Mouse (Mus musculus) stomach, embryonic 16.5 days (tissue): ENCODE data around the gene Cnksr3. TPM values are rescaled to one million over a fixed set of nuclear protein-coding genes. Genes with fewer than 3 reads are reported as not detected.

ENCODE experiments used
- ATAC-seq: fragments of 200-750 bp; cut with Nextera tagmentation; 2 replicates; pipeline ENCODE4 v1.8.0; 2017; ENCODE audit warnings: moderate number of reproducible peaks, moderate TSS enrichment; ENCODE audit not compliant: insufficient read depth, low FRiP score
- H3K27ac ChIP-seq: fragments of 300-500 bp; sonication (generic); 2 replicates; pipeline ENCODE4 v1.5.1; 2014; ENCODE audit warnings: low read length
- H3K27me3 ChIP-seq: fragments of 300-500 bp; sonication (generic); 2 replicates; pipeline ENCODE4 v1.6.1; 2014; ENCODE audit warnings: low read length, control low read depth, mixed read lengths; ENCODE audit not compliant: control insufficient read depth, insufficient read depth
- H3K36me3 ChIP-seq: fragments of 300-500 bp; sonication (generic); 2 replicates; pipeline ENCODE4 v1.6.1; 2014; ENCODE audit warnings: low read length; ENCODE audit not compliant: control insufficient read depth, insufficient read depth
- H3K4me1 ChIP-seq: fragments of 300-500 bp; sonication (generic); 2 replicates; pipeline ENCODE4 v1.6.1; 2014; ENCODE audit warnings: low read length, control low read depth, mixed read lengths; ENCODE audit not compliant: control insufficient read depth, insufficient read depth
- H3K4me2 ChIP-seq: fragments of 300-500 bp; sonication (generic); 2 replicates; pipeline ENCODE4 v1.6.1; 2014; ENCODE audit warnings: low read depth, low read length, mixed read lengths
- H3K4me3 ChIP-seq: fragments of 300-500 bp; sonication (generic); replicated peaks from 2 replicates; pipeline ENCODE4 v1.5.1; 2014; ENCODE audit warnings: mild to moderate bottlenecking, low read length
- H3K9ac ChIP-seq: fragments of 300-500 bp; sonication (generic); 2 replicates; pipeline ENCODE4 v1.6.1; 2014; ENCODE audit warnings: low read length
- H3K9me3 ChIP-seq: fragments of 300-500 bp; sonication (generic); replicated peaks from 2 replicates; pipeline ENCODE4 v1.6.1; 2016; ENCODE audit warnings: low read length, control low read depth; ENCODE audit not compliant: control insufficient read depth
- WGBS: fragments of 180-500 bp; shearing (Covaris S2); extraction: QIAGEN DNeasy Blood & Tissue Kit; methylation state at CpG from one replicate; pipeline ENCODE4 v1.1.7; 2014; 5-methylcytosine and 5-hydroxymethylcytosine counted together
- polyA plus RNA-seq: library from polyadenylated mRNA; unstranded; fragments of >200 nt; fragmentation: Nextera tagmentation; extraction: Ambion mirVana; gene quantifications from 2 replicates; pipeline ENCODE4 v1.2.1, GENCODE M21; 2015

The Cnksr3 gene
- polyA plus RNA-seq, 1 experiment from 2014 or later, result 14.8 TPM

DNA sequence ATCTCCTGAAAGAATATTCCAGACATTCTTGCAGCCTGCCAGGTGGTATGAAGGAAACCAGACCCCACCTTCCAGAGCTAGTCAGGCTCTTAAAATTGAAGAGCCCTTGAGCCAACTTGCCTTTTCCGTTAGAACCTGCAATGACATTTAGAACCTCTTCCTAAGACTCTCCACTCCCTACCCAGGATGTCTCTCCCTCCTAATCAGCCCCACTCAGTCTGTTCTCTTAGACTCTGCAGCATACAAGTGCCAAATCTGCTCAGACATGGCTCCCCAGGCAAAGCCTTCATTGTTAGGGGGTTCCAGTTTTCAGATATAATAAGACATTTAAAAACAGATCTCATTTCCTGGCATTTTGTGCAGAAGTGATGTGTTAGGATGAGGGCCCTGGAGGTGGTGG lies 108.2 kb downstream of the Cnksr3 start:
- Histone ChIP-seq H3K36me3 (no peaks in the 10 kb centered on the region), H3K9ac (no peak overlapping the region), H3K9me3 (no peaks in the 10 kb centered on the region), H3K27ac (no peak overlapping the region), H3K27me3 (no peaks in the 10 kb centered on the region), H3K4me1 (no peaks in the 10 kb centered on the region), H3K4me3 (no peak overlapping the region), H3K4me2 (no peak overlapping the region)
- no peak for ATAC-seq
- WGBS, result 62% methylated on average over 1 of the region's 1 CpGs

DNA sequence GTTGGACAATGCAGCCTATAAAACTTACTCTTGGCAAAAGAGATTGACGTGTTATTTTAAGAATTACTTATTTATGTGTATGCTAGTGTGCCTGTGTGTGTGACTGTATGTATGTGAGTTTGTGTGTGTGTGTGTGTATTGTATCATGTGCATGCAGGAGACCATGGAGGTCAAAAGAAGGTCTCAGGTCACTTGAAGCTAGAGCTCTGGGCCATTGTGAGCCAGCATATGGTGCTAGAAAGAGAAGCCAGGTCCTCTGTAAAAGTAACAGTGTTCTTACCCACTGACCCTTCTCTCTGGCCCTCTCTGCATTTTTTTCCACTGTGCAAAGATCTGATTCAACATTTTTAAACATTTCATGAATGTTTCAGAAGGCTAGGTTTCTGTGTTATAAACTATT lies 134.1 kb downstream of the Cnksr3 start:
- WGBS, result 79% methylated on average over 1 of the region's 1 CpGs
- H3K4me2 ChIP-seq, result no peak overlapping the region
- H3K27ac ChIP-seq, result no peak overlapping the region
- no peaks in the 10 kb centered on the region for H3K9me3 ChIP-seq
- peaks cover 9% of the 10 kb centered on the region; the same call in 1 of the 2 replicates for H3K4me1 ChIP-seq
- no peaks in the 10 kb centered on the region for H3K27me3 ChIP-seq
- no peak overlapping the region for H3K9ac ChIP-seq
- ATAC-seq, result no peak
- no peak overlapping the region for H3K4me3 ChIP-seq
- no peaks in the 10 kb centered on the region for H3K36me3 ChIP-seq

GRCm38 (mm10) chr10:7077389-7077808 lies 134.6 kb downstream of the Cnksr3 start:
- Histone ChIP-seq H3K9me3 (no peaks in the 10 kb centered on the region), H3K36me3 (no peaks in the 10 kb centered on the region), H3K4me1 (peaks cover 9% of the 10 kb centered on the region; the same call in 1 of the 2 replicates), H3K27me3 (no peaks in the 10 kb centered on the region), H3K4me3 (no peak overlapping the region), H3K4me2 (peak overlapping the region; percentile 19; the same call in 1 of the 2 replicates), H3K9ac (no peak overlapping the region; the same call in 1 of the 2 replicates), H3K27ac (peak overlapping the region; percentile 60; the same call in 1 of the 2 replicates)
- WGBS, result 33% methylated on average over 7 of the region's 7 CpGs
- no peak for ATAC-seq

- peak overlapping the region; percentile 30 for H3K4me2 ChIP-seq
- peak; percentile 76 for ATAC-seq
- peaks cover 9% of the 10 kb centered on the region; the same call in 1 of the 2 replicates for H3K4me1 ChIP-seq
- no peaks in the 10 kb centered on the region for H3K36me3 ChIP-seq
- no peaks in the 10 kb centered on the region for H3K27me3 ChIP-seq
- peak overlapping the region; percentile 22; the same call in 1 of the 2 replicates for H3K9ac ChIP-seq
- no peaks in the 10 kb centered on the region for H3K9me3 ChIP-seq
- H3K27ac ChIP-seq, result peak overlapping the region; percentile 84
- 25% methylated on average over 7 of the region's 8 CpGs for WGBS
- peak overlapping the region; percentile 14; the same call in 1 of the 2 replicates for H3K4me3 ChIP-seq
Measured at GRCm38 (mm10) chr10:7076662-7077211, 135.3 kb downstream of the Cnksr3 start.

DNA sequence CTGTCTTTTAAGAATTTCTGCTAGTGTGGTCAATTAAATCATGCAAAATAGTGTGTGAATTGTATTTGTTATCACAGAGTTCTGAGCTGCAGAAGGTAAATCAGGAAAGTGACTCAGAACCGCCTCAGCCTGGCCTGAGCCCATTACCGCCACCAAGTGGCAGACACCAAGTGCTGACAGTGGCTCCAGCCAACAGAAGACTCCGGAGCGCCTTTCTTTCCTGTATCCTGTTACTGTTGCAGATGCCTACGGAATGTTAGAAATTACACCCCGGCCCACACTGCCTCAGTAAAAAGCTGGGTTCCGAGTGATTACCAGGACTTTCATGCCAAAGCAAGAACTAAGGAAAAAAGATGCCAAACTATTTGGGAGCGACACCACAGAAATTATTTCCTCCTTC lies 135.8 kb downstream of the Cnksr3 start:
- H3K9me3 ChIP-seq, result no peaks in the 10 kb centered on the region
- H3K36me3 ChIP-seq, result no peaks in the 10 kb centered on the region
- H3K27me3 ChIP-seq, result no peaks in the 10 kb centered on the region
- peak overlapping the region; percentile 30 for H3K4me2 ChIP-seq
- peaks cover 9% of the 10 kb centered on the region; the same call in 1 of the 2 replicates for H3K4me1 ChIP-seq
- peak overlapping the region; percentile 14; the same call in 1 of the 2 replicates for H3K4me3 ChIP-seq
- WGBS, result 9% methylated on average over 8 of the region's 8 CpGs
- peak overlapping the region; percentile 22; the same call in 1 of the 2 replicates for H3K9ac ChIP-seq
- ATAC-seq, result peak; percentile 78
- peak overlapping the region; percentile 84 for H3K27ac ChIP-seq

- Histone ChIP-seq H3K4me1 (peaks cover 11% of the 10 kb centered on the region; the same call in 1 of the 2 replicates), H3K4me2 (no peak overlapping the region), H3K9ac (no peak overlapping the region), H3K27ac (no peak overlapping the region), H3K36me3 (no peaks in the 10 kb centered on the region), H3K27me3 (no peaks in the 10 kb centered on the region), H3K9me3 (no peaks in the 10 kb centered on the region), H3K4me3 (no peak overlapping the region)
- ATAC-seq, result no peak
- WGBS, result 78% methylated on average over 2 of the region's 2 CpGs
Measured at GRCm38 (mm10) chr10:7075661-7076060, 136.4 kb downstream of the Cnksr3 start.

- H3K4me3 ChIP-seq, result no peak overlapping the region
- no peak overlapping the region for H3K4me2 ChIP-seq
- no peak for ATAC-seq
- H3K4me1 ChIP-seq, result peaks cover 12% of the 10 kb centered on the region; the same call in 1 of the 2 replicates
- H3K9me3 ChIP-seq, result no peaks in the 10 kb centered on the region
- H3K27me3 ChIP-seq, result no peaks in the 10 kb centered on the region
- 87% methylated on average over 2 of the region's 2 CpGs for WGBS
- no peak overlapping the region for H3K27ac ChIP-seq
- no peaks in the 10 kb centered on the region for H3K36me3 ChIP-seq
- no peak overlapping the region for H3K9ac ChIP-seq
Measured at GRCm38 (mm10) chr10:7074231-7074630, 137.8 kb downstream of the Cnksr3 start.

DNA sequence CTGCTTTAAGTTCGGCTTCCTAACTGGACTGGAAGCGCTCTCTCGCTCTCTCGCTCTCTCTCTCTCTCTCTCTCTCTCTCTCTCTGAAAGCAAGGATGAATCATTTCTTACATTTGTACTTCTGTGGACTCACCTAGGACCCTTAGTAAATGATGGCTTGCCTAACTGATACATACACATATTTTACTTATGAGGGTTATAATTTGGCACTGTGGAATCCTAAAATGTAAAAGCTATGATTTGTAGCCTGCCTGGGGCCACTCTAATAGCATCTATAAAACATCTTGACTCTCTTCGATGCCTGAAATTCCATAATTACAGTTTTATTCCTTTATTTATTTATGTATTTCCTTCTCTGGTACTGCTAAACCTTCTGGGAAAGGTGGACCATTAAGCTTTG lies 141.1 kb downstream of the Cnksr3 start:
- ATAC-seq, result no peak
- 0 out of 2 replicates have a peak, but pooled peaks cover 3% of the 10 kb centered on the region for H3K4me1 ChIP-seq

DNA sequence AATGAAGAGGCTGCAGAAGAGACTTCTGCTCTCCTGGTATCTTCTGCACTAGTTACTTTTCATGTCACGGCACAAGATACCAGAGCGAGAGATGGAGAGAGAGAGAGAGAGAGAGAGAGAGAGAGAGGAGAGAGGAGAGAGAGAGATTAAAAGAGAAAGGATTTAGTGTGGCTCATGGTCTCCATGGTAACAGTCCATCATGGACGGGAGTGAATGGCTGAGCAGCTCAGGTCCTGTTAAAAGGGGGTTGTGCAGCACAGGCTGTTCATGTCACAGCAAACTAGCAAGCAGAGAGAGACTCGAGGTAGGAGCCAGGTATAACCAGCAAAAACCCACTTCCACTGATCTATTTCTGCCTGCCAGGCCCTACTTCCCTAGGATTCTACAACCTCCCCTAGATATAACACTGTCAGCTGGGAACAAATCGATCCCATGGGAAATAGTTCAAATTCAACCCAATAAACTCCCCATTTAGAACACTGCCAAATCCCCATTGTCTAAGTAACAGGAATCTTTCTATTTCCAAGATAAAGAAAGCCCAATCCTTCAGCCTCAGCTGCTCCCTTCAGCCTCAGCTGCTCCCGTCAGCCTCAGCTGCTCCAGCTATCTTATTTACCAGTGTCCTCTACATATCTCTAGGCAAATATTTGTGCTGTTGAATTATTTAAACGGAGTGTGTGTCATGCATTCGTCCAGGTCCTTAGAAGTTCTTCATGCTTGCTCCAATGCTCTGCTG lies 141.8 kb downstream of the Cnksr3 start:
- Histone ChIP-seq H3K4me1 (0 out of 2 replicates have a peak, but pooled peaks cover 3% of the 10 kb centered on the region), H3K36me3 (no peaks in the 10 kb centered on the region), H3K27me3 (no peaks in the 10 kb centered on the region), H3K27ac (no peak overlapping the region), H3K4me3 (no peak overlapping the region), H3K4me2 (no peak overlapping the region), H3K9ac (no peak overlapping the region), H3K9me3 (no peaks in the 10 kb centered on the region)
- no peak for ATAC-seq
- WGBS, result 55% methylated on average over 8 of the region's 8 CpGs

More for the DNA sequence above, 141.1 kb downstream of the Cnksr3 start:
- no peak overlapping the region for H3K9ac ChIP-seq
- WGBS, result 72% methylated on average over 5 of the region's 5 CpGs
- H3K9me3 ChIP-seq, result no peaks in the 10 kb centered on the region
- H3K36me3 ChIP-seq, result no peaks in the 10 kb centered on the region
- H3K4me2 ChIP-seq, result no peak overlapping the region
- H3K27me3 ChIP-seq, result no peaks in the 10 kb centered on the region
- H3K4me3 ChIP-seq, result no peak overlapping the region
- no peak overlapping the region for H3K27ac ChIP-seq
